Mouse (Mus musculus): ENCODE results near the gene Olfr1513.
"Not testable (repeated sequence)": the region's sequence is repeated elsewhere in the genome, so short reads cannot be mapped to it uniquely, and the experiment has no call there.

Gene Olfr1513

DNA sequence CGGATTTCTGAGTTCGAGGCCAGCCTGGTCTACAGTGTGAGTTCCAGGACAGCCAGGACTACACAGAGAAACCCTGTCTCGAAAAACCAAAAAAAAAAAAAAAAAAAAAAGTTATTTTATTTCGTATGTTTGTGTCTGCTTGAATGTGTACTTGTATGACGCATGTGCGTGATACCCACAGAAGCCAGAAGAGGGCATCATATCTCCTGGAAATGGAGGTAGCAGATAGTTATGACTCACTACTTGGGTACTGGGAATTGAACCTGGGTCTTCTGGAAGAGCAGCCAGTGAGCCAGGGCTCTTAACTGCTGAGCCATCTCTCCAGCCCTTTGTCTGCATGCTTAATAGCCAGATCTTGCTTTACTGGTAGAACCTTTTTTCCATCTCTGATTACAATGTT lies 45.9 kb downstream of the Olfr1513 start:
- not testable (repeated sequence) for DNase-seq (ENCODE audit: low spot score)

DNA sequence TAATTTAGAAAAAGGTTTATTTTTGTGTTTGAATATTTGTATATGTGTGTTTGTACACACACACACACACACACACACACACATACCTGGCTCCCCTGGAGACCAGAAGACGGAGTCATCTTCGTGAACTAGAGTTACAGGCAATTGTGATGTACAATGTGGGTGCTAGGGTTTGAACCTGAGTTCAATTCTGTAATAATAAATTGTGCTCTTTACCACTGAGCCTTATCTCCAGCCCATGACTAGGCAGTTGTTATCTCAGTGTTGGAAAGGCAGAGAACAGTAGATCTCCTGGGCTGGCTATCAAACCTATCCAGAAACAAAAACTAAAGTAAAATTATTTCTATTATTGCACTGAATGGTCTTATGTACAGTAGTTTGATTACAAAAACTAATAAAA lies 50.1 kb downstream of the Olfr1513 start:
- DNase-seq (ENCODE audit: low spot score): no peak

DNA sequence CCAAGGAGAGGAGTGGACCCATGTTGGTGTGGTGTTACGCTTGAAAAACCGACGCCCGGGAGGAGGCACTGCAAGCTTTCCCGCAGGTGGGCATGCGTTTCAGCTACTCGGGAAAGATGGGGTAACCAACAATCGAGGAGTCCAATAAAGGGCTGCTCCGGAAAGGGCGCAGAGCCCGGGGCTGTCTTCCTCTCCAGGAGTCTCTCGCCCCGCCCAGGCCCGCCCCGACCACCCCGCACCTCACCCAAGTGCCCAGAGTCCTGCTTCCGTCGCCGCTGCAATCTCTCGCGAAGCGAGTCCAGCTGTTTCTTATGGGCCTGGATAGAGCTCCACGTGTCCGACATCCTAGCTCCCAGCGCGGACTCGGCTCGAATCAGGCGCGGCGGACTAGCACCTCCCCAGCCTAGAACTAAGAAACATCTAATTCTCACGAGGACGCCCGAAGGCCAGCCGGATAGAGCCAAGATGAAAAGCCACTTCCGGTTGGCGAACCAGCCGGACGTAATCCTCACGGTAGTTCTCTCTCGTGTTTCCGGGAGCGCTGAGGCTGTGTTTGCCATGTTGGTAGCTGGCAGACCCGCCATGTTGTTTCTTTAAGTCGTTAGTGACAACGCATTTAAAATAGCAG lies 51.5 kb downstream of the Olfr1513 start, which contains the start of gene Mettl3:
TSS of gene Mettl3 (minus strand) at position 485 of the 628 bp plus-strand sequence.
- peak; percentile 89 for DNase-seq (ENCODE audit: low spot score)

DNA sequence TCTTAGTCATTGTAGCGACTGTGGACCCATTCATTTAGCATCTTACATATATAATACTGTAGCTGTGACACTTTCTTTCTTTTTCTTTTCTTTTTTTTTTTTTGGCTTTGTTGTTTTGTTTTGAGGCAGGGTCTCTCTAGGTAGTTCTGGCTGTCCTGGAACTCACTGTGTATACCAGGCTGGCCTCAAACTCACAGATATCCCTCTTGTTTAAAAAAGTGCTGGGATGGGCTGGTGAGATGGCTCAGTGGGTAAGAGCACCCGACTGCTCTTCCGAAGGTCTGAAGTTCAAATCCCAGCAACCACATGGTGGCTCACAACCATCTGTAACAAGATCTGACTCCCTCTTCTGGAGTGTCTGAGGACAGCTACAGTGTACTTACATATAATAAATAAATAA lies 52.7 kb downstream of the Olfr1513 start:
- not testable (repeated sequence) for DNase-seq (ENCODE audit: low spot score)
